Mouse (Mus musculus) kidney, postnatal 36 days (tissue): ENCODE measurements at regions not wholly inside any gene's neighbourhood (a gene's known extent, or its start where the extent isn't known, plus 50 kb on each side); places are given as distances from the start of the nearest gene placed in this dataset.

Source experiments
- DNase-seq, 2 experiments: peaks; one replicate each; pipeline ENCODE4 v3.0.0; 2021 to 2022; ENCODE audit warnings: mixed read lengths in 2 of 2

DNA sequence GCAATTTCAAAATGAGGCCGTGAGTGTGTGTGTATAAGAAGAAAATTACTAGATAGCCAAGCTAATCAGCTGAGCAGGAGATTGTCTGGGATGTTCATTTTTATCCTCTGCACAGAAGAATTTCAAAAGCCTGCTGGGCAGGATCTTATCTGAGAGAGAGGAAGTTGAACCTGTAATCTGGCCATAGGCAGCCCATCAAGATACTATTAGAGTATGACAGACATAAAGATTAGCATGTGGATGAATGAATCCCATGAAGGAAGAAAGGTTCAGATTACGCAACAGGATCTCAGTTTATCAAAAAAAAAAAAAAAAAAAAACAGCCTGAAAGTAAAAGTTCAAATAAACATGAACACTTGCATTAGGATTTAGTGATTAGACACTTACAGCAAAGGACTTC is 317.3 kb upstream of the C030005K15Rik start:
- no peak for DNase-seq

DNA sequence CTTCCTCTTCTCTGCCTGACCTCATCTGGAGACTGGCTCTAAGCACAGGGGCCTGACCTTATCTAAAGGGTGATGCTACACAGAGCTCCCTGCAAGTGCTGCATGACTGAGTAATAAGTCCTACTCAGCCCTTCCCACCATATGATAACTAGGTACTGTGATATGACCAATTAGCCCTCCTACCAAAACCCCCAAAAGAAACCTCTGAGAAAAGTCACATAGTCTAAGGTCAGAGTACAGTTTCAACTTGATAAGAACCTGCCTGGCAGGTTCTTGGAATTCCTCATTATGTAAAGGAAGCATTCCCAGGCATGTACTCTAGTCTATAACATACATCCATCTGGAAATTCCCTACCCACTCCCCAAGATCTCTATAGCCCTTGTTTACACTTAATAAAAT is 318.0 kb upstream of the C030005K15Rik start:
- no peak for DNase-seq

DNA sequence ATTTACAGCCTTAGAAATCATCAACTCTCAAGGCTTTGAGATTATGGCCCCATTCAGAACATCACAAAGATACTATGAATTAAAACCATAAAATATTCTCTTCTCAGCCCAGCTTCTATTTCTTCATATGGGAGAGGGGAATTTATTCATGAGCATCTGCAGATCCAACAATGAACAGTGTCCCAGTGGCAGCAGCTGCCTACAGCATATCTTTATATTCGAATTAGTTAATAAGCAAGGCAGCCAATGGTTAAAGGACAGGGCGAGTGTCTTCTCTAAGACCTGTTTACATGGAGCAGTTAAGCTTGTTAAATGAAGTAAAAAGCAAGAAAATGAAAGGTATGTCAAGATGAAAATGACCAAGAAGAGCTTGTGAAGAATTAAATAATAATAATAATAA is 346.9 kb upstream of the C030005K15Rik start:
- no peak for DNase-seq

DNA sequence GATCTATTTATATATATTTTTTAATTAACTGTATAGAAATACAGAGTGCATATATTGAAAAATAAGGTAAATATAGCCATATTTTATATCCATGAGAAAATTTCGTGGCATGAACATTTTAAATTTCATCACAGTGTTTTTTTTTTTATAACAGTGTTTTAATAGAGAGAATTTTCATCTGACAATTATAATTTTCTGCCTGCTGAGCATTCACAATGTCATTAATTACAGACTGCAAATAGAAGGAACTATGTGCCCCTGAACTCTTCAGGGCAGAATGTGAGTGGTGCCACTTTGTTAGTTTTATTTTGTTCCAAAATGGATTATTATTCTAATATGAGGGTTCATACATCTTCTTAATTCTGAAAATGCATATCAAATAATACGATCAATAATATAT is 358.3 kb upstream of the C030005K15Rik start:
- no peak for DNase-seq

DNA sequence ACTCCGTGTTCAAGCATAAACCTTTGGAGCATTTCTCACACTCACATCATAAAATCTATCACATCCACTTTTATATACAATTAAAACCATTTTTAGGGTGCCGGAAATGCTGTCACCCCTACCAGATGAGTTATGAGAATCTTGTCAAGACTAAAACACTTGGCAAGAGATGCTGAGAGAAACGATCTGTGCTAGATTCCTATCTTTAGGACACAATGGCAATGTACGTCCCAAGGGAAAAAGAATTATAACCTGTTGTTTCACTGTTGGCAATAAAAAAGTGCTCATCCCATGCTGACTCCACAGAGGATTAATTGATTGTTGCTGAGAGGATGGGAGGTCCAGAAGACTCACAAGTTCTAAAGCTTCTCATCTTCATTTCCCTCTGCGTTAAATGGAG is 389.7 kb upstream of the C030005K15Rik start:
- DNase-seq, result no peak

DNA sequence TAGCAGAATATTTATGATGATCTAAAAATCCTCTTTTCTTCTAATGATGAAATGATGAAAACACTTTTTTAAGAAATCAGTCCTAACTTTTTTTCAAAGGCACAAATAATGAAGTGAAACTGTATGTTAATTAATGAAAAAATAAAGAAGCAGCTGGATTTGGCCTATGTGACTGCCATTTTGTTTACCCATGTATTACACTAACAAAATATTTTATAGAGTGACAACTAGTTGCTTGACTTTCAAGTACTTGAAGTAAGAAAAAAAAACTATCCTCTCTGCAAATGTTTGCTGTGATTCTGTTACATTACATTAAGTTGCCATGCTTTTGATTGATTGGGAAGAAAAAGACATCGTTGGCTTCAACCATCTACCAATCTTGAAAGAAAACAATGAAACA is 399.2 kb upstream of the C030005K15Rik start:
- DNase-seq, result no peak

DNA sequence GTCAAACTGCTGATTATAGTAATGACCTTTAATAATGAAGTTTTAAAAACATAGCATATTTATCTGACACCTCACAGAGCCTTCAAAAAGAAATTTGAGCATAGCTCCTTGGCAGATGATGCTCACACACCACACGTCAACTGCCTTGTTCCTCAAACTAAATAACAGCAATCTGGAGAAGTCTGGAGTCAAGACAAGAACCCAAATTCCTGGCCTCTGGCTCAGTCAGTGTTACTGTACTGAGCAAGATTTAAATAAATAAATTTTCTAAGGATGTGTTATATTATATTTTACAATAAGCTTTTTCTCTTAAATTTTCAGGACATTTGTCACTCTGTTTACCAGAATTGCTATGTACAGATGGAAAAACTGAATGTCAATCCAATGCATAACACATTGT is 408.5 kb upstream of the C030005K15Rik start:
- DNase-seq, result no peak

DNA sequence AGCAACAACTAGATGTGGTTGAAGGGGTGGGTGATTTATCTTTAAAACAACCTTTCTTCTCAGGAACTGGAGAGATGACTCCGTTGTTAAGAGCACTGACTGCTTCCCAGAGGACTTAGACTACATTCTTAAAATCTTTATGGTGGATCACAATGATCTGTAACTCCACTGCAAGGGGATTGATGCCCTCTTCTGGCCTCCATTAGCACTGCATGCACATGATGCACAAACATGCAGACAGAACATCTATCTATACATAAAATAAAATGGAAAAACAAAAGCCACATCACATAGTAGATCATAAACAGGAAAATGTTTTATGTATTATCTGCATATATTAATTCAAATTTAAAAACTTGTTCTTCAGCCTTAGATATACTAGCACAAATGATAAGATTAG is 419.2 kb upstream of the C030005K15Rik start:
- DNase-seq, result peak in 1 of 2 experiments; percentile 1

DNA sequence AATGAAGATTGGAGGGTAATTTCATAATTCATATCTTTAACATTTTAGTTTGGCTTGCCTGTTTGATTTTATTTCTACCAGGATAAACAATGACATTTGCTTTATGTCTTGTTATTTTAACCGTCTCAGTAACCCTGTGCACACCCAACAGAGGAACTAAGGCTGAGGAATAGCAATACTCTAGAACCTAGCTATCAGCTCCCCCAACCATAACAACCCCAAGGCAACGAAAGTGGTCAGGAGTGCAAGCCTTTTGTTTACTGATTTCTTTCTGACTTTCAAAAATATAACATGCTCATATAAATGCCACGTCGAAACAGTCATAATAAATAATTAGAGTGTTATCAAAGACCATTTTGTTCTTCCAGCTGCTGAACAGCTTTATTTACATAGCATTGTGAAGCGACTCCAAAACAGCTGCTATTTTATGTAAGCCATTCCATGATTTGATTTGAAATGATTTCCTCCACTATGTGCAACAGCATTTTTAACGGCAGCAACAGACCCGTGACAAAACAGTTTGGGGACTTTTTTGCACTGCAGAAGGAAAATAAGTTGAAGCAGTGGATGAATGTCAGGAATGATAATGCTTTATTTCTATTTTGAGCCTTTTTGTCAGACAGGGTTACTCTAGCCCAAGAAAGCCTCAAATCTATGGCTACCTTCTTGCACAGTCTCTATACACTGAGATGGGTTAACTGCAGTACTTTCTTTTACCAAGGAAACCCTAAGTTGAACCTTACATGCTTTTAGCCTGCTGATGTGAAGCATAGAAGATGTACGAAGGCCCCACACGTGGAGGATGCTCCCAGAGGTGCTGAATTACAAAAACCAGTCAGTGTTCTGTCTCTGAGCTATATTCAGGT is 420.7 kb upstream of the C030005K15Rik start:
- DNase-seq, result no peak

DNA sequence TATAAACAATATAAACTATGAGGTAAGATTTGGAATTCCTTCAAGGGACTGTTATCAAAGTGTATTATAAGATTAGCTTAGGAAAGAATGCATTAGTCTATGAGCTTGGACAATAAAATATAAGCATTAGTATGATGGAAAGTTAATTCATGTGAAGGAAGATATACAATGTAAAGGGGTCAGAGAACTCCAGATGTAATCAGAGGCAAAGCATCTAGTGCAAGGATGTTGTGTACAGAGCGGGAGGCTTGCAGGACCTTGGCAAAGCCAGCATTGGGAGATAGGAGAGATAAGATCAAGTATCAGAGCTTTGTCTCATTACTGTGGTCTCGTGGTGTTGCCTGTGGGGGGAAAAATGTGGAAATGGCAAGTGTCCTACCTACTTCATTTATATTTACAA is 429.4 kb upstream of the C030005K15Rik start:
- no peak for DNase-seq

DNA sequence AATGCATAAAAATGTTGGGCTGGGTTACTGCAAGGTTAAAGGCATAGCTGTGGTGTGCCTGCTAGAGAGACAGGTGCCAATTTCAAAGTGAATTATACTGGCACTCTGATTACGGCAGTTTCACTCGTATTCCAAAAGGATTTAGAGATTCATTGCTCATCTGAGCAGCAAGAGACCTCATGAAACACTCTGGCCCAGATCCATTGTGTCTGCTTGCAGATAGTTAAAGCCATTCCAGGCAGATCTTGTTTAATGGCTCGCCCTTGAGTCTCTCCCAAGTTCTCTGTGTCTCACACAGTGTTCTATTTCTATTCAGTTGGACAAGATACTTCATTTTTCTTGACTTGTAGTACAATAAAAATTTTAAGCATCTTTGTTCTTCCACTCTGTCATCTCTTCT is 459.1 kb upstream of the C030005K15Rik start:
- DNase-seq, result no peak

DNA sequence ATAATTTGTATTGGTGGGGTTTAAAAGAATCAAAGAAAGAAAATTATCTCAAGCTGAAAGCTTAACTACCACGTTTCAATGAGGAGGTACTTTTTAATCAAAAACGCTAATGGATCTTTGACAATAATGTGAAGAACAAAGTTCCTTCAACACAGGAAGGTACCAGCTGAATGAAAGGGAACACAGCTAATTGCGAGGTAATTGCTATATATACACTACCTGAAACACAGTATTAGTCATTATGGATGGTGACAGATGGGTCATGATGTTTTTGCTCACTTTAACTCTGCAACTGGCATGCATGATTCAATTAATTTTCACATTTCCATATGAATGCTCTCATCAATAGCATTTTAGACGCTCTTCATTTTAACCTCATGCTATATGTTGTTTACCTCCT is 470.3 kb upstream of the C030005K15Rik start:
- DNase-seq, result no peak

DNA sequence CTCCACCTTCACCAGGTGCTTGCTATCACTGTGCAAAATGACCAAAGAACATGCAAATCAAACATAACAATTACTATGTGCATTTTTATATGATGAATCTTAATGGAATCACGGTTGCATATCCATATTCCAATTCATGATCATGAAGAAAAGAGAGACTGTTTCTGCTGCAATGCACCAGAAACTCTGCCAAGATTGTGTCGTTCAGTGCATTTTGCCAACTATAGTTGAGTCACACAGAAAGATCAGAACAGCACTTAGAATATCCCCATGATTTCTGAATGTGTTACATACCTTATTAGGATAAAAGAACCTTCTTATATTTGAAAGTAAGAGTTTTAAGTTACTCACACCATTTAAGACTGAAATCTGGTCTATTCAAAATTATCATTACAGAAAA is 483.7 kb upstream of the C030005K15Rik start:
- no peak for DNase-seq

DNA sequence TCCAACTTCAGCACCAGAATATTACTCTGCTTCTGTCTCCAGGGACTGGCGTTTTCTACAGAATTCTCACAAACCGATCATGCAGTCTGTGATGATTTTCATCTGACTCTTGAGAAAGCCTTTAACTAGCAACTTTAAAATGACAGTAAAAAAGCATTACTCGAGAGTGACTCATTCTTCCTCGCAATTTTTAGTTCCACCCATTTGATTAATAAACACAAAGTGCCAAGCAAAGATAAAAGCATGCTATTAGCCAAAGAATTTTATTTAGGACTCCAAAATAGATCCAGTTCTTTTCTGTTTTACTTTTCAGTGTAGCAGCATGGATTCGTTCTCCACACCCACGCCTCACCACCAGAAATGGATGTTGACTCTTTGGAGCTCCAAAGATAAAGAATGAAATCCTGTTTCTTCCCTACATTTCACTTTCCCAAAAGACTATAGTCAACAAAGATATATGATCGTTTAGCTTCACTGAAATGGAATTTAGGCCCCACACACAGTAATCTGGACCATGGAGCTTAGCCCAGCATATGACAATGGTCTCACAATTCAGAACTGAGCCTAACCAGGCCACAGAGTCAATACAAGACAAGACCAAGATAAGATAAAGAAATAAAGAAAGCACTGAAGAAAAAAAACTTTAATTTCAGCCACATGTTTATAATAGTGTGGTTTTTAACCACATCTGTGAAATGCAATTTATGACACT is 486.5 kb upstream of the C030005K15Rik start:
- DNase-seq, result no peak

DNA sequence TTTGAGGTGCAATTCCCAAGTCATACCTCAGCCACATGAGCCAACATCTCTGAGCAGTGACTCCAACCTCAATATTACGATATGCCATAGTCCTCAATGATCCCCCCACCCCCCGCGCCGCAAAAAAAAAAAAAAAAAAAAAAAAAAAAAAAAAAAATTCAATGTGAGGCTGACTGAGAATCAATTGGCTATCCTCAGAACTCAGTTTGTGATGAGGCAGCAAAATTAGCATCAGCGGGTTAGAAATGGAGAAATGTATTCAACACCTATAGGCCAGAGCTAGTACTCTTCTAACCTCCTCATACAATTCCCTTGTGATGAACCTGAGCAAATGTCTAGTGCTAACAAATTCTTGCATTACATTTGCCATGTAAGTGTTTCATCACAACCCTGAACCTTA is 504.5 kb upstream of the C030005K15Rik start:
- no peak for DNase-seq

DNA sequence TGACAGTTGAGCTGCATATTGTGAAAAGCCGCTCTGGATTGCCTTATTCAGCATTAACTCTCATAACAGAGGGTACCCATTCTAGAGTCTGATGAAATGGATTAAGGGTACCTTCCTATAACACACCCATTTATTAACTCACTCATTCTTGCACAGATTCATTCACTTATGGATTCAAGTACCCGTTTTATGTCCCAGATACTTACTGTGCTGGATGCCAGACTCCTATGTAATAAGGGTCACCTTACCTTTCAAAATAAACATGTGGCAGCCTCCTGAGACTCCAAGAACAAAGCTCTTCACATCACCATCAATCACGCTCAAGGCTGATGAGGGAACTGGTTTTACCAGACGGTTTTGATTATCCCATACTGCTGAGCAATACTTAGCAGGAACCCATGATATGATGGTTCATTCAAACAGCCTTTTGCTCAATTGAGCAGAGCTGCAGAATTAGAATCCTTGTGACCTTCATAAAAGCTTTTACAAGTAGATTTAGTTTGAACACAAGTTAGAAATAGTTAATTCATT is 505.2 kb upstream of the C030005K15Rik start:
- no peak for DNase-seq

DNA sequence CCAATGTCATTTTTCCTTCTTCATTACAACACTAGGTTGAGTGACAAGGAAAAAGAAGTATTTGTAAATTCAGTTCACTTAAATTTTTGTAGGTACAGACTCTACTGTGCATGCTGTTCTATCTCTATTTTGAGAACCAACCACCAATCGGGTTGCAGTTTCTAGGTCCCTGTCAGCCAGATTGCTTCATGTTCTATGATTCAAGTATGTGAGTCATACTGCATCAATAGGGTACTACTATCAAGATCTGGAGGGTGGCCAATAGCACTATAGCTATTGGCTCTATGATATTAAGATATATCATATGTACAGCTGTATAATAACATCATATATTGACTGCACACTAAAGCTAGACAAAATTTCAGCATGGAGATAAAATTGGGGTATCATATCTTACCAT is 521.8 kb upstream of the C030005K15Rik start:
- DNase-seq, result no peak

DNA sequence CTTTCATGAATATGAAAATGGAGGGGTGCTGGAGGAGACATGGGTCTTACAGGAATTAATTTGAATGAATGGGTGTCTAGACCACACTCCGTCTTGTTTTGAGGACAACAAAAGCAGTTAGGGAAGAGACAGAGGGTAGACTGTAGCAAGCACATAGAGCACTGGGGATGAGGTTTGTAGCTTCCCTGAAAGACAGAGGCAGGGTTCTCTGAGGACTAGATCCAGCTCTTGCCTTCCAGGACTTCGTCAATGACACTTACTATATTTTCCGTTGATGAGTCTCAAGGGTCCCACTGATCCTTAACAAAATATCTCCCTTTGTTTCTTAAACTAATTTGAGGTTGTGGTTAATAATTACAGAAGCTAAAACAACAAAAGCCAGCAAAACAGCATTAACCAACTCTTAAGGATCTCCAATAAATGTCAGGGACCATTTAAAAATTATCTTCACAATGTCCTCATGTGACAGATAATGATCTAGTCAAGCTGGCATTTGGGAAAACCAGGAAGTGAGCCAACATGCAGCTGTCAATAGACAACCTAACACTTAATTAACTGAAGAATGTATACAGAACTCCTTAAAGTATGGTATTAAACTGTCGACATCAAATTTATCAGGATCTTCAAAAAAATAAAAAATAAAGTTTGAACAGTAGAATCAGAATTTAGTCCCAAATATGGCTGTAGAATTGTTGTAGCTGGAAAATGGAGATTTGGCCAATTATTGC is 531.6 kb upstream of the C030005K15Rik start:
- DNase-seq, result no peak

DNA sequence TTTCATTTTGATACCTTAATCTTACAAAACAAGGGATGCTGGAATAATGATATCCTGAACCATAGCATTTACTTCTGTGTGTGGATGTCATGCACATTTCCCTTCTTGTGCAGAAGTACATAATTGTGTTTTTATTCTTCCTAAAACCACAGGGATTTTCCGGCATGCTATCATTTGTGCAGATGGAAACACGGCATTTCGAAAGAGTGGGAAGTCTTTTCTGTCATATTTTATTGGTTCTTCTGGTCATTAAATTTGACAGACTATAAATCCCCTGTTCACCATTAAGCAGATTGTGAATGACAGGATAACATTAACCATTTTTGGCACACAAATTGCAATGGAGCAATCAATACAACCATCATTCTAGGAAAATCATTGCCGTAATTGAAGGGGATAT is 532.7 kb upstream of the C030005K15Rik start:
- DNase-seq, result no peak

DNA sequence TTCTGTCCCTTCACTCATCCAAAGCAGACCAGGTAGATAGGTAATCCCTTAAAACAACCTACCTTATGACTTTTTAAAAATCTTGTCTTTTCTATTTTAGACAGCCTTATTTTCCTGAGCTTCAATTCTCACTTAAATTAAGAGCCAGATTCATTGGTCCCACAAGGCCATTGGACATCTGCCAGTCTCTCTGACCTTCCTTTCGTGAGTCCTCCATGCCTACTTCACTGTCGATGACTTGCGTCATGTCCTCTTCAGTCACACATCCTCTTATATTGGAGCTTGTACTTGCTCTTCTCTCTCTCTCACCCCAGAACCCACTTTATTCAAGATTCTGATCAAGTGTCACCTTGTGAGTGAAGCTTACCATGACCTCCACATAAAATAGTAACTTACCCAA is 542.0 kb upstream of the C030005K15Rik start:
- no peak for DNase-seq

DNA sequence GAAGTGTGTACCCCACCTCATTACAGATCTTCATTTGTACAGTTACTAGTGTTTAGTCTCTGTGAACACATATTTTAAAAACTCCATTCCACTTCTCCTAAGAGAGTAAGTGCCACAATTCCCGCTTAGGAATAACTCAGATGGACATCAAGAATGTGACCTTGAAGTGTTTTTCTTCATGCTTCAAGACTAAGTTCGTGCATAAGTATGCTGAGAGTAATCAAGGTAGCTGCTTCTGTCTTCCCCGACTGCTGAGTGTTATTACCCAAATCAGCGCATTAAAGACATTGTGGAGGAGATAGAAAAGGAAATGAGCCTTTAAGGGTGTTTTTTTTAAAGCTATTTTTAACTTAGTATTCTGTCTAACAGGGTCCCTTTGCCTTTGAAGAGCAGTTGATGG is 565.1 kb upstream of the C030005K15Rik start:
- no peak for DNase-seq

DNA sequence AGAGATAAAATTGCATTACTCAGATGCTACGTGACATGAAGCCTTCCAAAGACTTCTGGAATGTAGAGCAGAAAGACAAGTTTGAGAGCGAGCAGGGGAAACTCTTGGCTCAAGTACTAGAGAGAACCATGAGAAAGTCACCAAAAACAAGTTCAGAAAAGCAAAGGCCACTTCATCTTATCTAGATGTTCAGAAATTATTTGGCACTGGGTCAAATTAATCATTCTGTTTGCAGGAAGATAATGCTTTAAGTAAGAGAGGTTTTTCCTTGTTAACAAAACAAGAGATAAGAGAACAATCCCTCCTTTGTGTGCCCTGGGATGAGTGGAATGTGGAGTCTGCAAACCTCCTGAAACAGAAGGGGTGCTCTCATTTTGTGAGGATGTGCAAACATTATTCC is 565.6 kb upstream of the C030005K15Rik start:
- DNase-seq, result no peak

DNA sequence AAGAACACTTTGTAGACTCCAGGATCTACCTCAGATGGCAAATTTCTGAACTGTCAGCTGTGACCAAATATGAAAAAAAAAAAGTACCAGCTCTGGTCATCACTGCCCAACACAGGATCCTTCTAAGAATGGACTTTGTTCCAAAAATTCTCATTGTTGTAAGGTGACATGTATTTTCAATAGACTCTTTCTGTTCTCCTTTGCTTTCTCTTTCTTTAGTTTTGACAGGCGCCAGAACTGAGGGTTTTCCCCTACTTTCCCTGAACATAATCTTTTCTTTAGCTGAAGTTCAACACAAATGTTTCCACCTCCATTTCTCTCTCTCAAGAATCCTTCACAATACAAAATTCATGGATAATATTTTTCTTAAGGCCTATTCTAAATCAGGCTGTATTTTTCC is 579.1 kb upstream of the C030005K15Rik start:
- no peak for DNase-seq

DNA sequence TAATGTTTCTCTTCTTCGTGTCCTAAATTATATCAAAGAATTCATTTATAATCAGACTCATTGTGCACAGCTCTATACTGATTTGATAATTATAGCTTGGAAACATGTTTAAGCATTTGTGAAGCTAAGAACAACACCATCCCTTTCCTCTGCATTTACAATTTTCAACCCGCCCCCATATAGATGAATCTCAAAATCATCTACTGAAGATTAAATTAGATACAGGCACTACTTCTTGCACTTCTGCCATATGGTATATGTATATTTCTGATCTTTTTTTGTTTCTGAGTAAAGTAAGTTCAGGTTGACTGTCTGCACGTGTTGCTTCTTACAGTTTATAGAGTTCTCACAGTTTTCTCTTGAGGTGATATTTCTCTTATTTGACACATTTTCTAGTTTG is 583.1 kb upstream of the C030005K15Rik start:
- DNase-seq, result no peak
